Mouse (Mus musculus): ENCODE results near the gene Mgea5. TPM values are rescaled to one million over a fixed set of nuclear protein-coding genes. Genes with fewer than 3 reads are reported as not detected.

Gene Mgea5
- total RNA-seq, 2 experiments from 2014 or later = 142 to 257 TPM

GRCm38 (mm10) chr19:45751881-45752280, 31.8 kb downstream of the Mgea5 start:
- ATAC-seq (replicated peaks; ENCODE audit: low FRiP score, poor library complexity, severe bottlenecking) = no peak

GRCm38 (mm10) chr19:45749243-45750043, 34.2 kb downstream of the Mgea5 start, which contains the start of gene Npm3:
Gene Npm3 (minus strand): TSS chr19:45749591.
- peak; percentile 87 for ATAC-seq (replicated peaks; ENCODE audit: low FRiP score, poor library complexity, severe bottlenecking)

GRCm38 (mm10) chr19:45748691-45749242, 34.9 kb downstream of the Mgea5 start:
- no peak for ATAC-seq (replicated peaks; ENCODE audit: low FRiP score, poor library complexity, severe bottlenecking)

- ATAC-seq (replicated peaks; ENCODE audit: low FRiP score, poor library complexity, severe bottlenecking) = no peak
These were observed 35.4 kb downstream of the Mgea5 start for GRCm38 (mm10) chr19:45748206-45748605.

GRCm38 (mm10) chr19:45747028-45747867, 36.4 kb downstream of the Mgea5 start:
- peak; percentile 68 for ATAC-seq (replicated peaks; ENCODE audit: low FRiP score, poor library complexity, severe bottlenecking)

- peak; percentile 62 for ATAC-seq (replicated peaks; ENCODE audit: low FRiP score, poor library complexity, severe bottlenecking)
These were observed 37.2 kb downstream of the Mgea5 start for GRCm38 (mm10) chr19:45746153-45747020.

- no peak for ATAC-seq (replicated peaks; ENCODE audit: low FRiP score, poor library complexity, severe bottlenecking)
These were observed 38.1 kb downstream of the Mgea5 start for GRCm38 (mm10) chr19:45745344-45746152.

- ATAC-seq (replicated peaks; ENCODE audit: low FRiP score, poor library complexity, severe bottlenecking) = no peak
These were observed 40.0 kb downstream of the Mgea5 start for GRCm38 (mm10) chr19:45743619-45744018.

- no peak for ATAC-seq (replicated peaks; ENCODE audit: low FRiP score, poor library complexity, severe bottlenecking)
These were observed 40.6 kb downstream of the Mgea5 start for GRCm38 (mm10) chr19:45742984-45743575.

- no peak for ATAC-seq (replicated peaks; ENCODE audit: low FRiP score, poor library complexity, severe bottlenecking)
These were observed 41.2 kb downstream of the Mgea5 start, which contains the start of gene Fgf8 for GRCm38 (mm10) chr19:45742218-45742983. Gene Fgf8 (minus strand): TSS chr19:45742915.

GRCm38 (mm10) chr19:45741431-45742217, 42.0 kb downstream of the Mgea5 start:
- ATAC-seq (replicated peaks; ENCODE audit: low FRiP score, poor library complexity, severe bottlenecking) = no peak

- no peak for ATAC-seq (replicated peaks; ENCODE audit: low FRiP score, poor library complexity, severe bottlenecking)
These were observed 42.8 kb downstream of the Mgea5 start for GRCm38 (mm10) chr19:45740817-45741216.

GRCm38 (mm10) chr19:45740233-45740632, 43.4 kb downstream of the Mgea5 start:
- no peak for ATAC-seq (replicated peaks; ENCODE audit: low FRiP score, poor library complexity, severe bottlenecking)

- ATAC-seq (replicated peaks; ENCODE audit: low FRiP score, poor library complexity, severe bottlenecking) = no peak
These were observed 45.1 kb downstream of the Mgea5 start for GRCm38 (mm10) chr19:45738521-45738920.

- no peak for ATAC-seq (replicated peaks; ENCODE audit: low FRiP score, poor library complexity, severe bottlenecking)
These were observed 45.7 kb downstream of the Mgea5 start for GRCm38 (mm10) chr19:45737846-45738484.

GRCm38 (mm10) chr19:45737208-45737845, 46.3 kb downstream of the Mgea5 start:
- ATAC-seq (replicated peaks; ENCODE audit: low FRiP score, poor library complexity, severe bottlenecking) = no peak

Data from erythroblast, adult 5-6 weeks (primary cell).